Mouse (Mus musculus) neural tube, embryonic 13.5 days (tissue): ENCODE measurements around the gene Gm20431. TPM values are rescaled to one million over a fixed set of nuclear protein-coding genes. Genes with fewer than 3 reads are reported as not detected.

Experiments
- ATAC-seq: fragments of 200-750 bp; cut with Nextera tagmentation; 2 replicates; pipeline ENCODE4 v1.8.0; 2017; ENCODE audit warnings: low read depth, mild to moderate bottlenecking, moderate TSS enrichment, moderate library complexity
- H3K27ac ChIP-seq: fragments of 300-500 bp; sonication (generic); replicated peaks from 2 replicates; pipeline ENCODE4 v1.5.1; 2015; ENCODE audit warnings: moderate library complexity, mild to moderate bottlenecking, inconsistent platforms
- H3K27me3 ChIP-seq: fragments of 300-500 bp; sonication (generic); 2 replicates; pipeline ENCODE4 v1.6.1; 2015; ENCODE audit warnings: mild to moderate bottlenecking, inconsistent platforms
- H3K36me3 ChIP-seq: fragments of 300-500 bp; sonication (generic); 2 replicates; pipeline ENCODE4 v1.6.1; 2015; ENCODE audit warnings: mild to moderate bottlenecking, inconsistent platforms
- H3K4me1 ChIP-seq: fragments of 300-500 bp; sonication (generic); replicated peaks from 2 replicates; pipeline ENCODE4 v1.6.1; 2015; ENCODE audit warnings: inconsistent platforms
- H3K4me2 ChIP-seq: fragments of 300-500 bp; sonication (generic); 2 replicates; pipeline ENCODE4 v1.6.1; 2015; ENCODE audit warnings: inconsistent platforms, mild to moderate bottlenecking, moderate library complexity
- H3K4me3 ChIP-seq: fragments of 300-500 bp; sonication (generic); 2 replicates; pipeline ENCODE4 v1.5.1; 2015; ENCODE audit warnings: mild to moderate bottlenecking, inconsistent platforms
- H3K9ac ChIP-seq: fragments of 300-500 bp; sonication (generic); 2 replicates; pipeline ENCODE4 v1.6.1; 2015; ENCODE audit warnings: moderate library complexity, mild to moderate bottlenecking, inconsistent platforms
- H3K9me3 ChIP-seq: fragments of 300-500 bp; sonication (generic); 2 replicates; pipeline ENCODE4 v1.6.1; 2016; ENCODE audit warnings: inconsistent platforms
- WGBS: fragments of 180-500 bp; shearing (Covaris S2); methylation state at CpG from one replicate; pipeline ENCODE4 v1.1.7; 2015; 5-methylcytosine and 5-hydroxymethylcytosine counted together
- polyA plus RNA-seq: library from polyadenylated mRNA; unstranded; fragments of >200 nt; fragmentation: Nextera tagmentation; extraction: Ambion mirVana; gene quantifications from 2 replicates; pipeline ENCODE4 v1.2.1, GENCODE M21; 2015

The Gm20431 gene
- polyA plus RNA-seq, 1 experiment from 2014 or later: 9.3 TPM

DNA sequence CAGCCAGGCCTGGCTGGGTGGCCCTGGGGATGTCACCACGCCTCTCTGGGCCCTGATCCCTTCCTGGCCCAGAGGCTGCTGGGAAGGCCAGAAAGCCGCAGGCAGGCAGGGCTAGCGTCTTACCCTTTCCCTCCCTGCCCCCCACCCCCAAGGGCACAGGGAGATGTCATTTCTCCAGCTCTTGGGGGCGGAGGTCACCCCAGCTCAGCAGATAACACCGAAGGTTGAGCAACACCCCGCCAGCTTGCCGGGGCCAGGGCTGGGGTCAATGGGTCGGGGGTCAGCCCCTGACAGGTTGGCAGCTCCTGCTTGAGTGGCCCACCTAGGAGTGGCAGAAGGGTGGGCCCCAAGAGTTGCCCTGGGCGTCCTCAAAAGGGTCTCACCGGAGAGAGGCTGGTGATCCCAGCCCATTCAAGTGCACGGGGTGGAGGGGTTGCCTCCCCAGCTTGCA, 26.4 kb upstream of the Gm20431 start:
- no peak overlapping the region for H3K27ac ChIP-seq
- H3K27me3 ChIP-seq: peaks cover 76% of the 10 kb centered on the region
- H3K4me1 ChIP-seq: peaks cover 20% of the 10 kb centered on the region
- H3K4me3 ChIP-seq: no peak overlapping the region
- H3K4me2 ChIP-seq: no peak overlapping the region
- H3K9ac ChIP-seq: no peak overlapping the region
- WGBS: 64% methylated on average over 11 of the region's 11 CpGs
- no peaks in the 10 kb centered on the region for H3K36me3 ChIP-seq
- ATAC-seq: no peak
- no peaks in the 10 kb centered on the region for H3K9me3 ChIP-seq

DNA sequence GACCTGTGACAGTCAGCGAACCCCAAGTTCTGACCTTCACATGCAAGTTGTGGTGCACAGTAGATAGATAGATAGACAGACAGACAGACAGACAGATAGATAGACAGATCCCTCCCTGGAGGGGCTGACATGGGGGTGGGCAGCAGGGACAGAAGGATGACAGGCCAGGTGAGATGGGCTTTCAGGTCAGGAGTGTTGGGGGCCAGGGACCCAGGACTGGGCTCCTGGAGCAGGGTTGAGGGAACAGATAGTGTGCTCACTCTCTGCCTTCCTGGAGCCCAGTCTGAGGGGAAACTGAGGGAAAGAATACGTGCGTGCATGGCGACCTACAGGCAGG, 25.9 kb upstream of the Gm20431 start:
- Histone ChIP-seq H3K27ac (no peak overlapping the region), H3K9me3 (no peaks in the 10 kb centered on the region), H3K9ac (no peak overlapping the region), H3K27me3 (peaks cover 74% of the 10 kb centered on the region), H3K36me3 (no peaks in the 10 kb centered on the region), H3K4me2 (no peak overlapping the region), H3K4me1 (peaks cover 20% of the 10 kb centered on the region), H3K4me3 (no peak overlapping the region)
- 86% methylated on average over 4 of the region's 4 CpGs for WGBS
- ATAC-seq: no peak

DNA sequence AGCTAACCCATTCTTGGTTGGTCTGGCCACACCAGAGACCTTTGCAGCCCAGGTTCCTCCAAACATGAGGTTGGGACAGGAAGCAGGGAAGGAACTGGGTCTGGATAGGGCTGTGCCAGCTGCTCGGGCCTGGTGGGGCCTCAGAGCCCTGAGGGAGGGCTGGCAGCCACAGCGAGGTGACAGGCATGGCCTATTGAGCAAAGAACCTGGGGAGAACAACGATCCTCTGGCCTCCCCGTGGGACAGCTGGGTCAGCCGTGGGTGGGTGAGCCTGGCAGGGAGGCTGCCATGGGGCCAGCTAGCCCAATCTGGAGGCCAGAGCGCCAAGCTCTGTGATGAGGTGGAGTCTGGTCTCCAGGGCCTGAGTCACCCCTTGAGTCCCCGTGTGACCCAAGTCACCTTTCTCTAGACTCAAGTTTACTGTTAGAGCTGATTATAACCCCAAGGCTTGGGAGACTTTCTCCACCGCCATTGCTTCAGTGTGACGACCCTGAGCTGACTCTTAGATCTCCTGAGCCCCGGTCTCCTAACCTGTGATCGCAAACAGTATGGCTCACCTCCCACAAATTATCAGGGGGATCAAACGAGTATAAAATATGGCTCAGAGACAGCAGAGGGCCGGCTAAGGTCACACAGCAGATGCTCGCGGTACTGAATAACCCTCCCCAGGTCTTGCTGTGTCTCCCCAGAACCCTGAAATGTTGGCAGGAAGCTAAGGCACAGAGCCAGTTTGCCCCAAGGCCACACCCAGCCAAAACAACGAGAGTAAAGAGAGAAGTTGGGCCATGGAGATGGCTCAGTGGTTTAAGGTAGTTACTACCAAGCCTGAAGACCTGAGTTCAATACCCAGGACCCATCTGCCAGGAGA, 25.3 kb upstream of the Gm20431 start:
- H3K27ac ChIP-seq: no peak overlapping the region
- H3K4me1 ChIP-seq: peaks cover 20% of the 10 kb centered on the region
- no peak overlapping the region for H3K9ac ChIP-seq
- no peak for ATAC-seq
- H3K4me3 ChIP-seq: no peak overlapping the region
- H3K27me3 ChIP-seq: peaks cover 68% of the 10 kb centered on the region
- H3K4me2 ChIP-seq: no peak overlapping the region
- no peaks in the 10 kb centered on the region for H3K9me3 ChIP-seq
- no peaks in the 10 kb centered on the region for H3K36me3 ChIP-seq
- WGBS: 78% methylated on average over 16 of the region's 16 CpGs

DNA sequence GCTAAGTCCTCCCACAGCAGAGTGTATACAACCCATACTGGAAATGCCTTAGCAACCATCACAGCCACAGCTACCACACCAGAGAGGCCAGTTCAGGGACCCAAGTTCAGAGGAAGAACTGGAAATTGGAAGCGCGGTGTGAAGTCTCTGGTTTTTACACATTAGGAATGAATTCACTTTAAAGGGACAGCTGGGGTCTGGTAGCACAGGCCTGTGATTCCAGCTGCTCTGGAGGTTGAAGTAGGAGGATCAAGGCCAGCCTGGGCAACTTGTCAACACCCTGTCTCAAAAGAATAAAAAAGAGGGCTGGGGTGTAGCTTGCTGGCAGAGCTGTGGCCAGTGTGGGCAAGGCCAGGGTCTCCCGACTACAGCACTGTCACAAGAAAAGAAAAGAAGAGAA, 24.6 kb upstream of the Gm20431 start:
- no peak overlapping the region for H3K9ac ChIP-seq
- H3K27ac ChIP-seq: no peak overlapping the region
- H3K27me3 ChIP-seq: peaks cover 60% of the 10 kb centered on the region
- peaks cover 20% of the 10 kb centered on the region for H3K4me1 ChIP-seq
- no peak overlapping the region for H3K4me2 ChIP-seq
- 81% methylated on average over 3 of the region's 3 CpGs for WGBS
- ATAC-seq: no peak
- no peaks in the 10 kb centered on the region for H3K9me3 ChIP-seq
- no peaks in the 10 kb centered on the region for H3K36me3 ChIP-seq
- H3K4me3 ChIP-seq: no peak overlapping the region

DNA sequence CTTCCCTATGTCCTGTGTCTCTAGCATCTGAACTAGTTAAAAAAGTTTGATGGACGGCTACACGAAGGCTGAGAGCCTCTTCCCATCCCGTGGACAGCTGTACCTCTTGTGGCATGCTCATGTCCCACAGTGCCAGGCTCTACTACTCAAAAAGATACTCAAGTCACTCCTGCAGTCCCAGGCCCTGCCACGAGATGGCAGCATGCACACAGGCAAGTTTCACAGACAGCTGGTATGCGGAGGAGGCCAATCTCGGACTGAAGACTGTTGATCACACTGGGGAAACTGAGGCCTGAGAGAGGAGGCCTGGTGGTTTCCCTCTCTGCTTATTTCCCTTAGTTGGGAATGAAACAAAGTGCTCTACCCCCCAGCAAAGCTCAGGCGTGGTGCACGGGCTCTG, 23.8 kb upstream of the Gm20431 start:
- peaks cover 54% of the 10 kb centered on the region for H3K27me3 ChIP-seq
- H3K27ac ChIP-seq: no peak overlapping the region
- no peaks in the 10 kb centered on the region for H3K36me3 ChIP-seq
- no peak overlapping the region for H3K4me3 ChIP-seq
- H3K4me1 ChIP-seq: peaks cover 20% of the 10 kb centered on the region
- H3K9ac ChIP-seq: no peak overlapping the region
- no peaks in the 10 kb centered on the region for H3K9me3 ChIP-seq
- peak; percentile 7; the same call in 1 of the 2 replicates for ATAC-seq
- 7% methylated on average over 8 of the region's 8 CpGs for WGBS
- no peak overlapping the region for H3K4me2 ChIP-seq

- H3K9me3 ChIP-seq: no peaks in the 10 kb centered on the region
- H3K27ac ChIP-seq: no peak overlapping the region
- H3K9ac ChIP-seq: no peak overlapping the region
- H3K4me3 ChIP-seq: no peak overlapping the region
- peaks cover 40% of the 10 kb centered on the region for H3K27me3 ChIP-seq
- ATAC-seq: no peak
- WGBS: 85% methylated on average over 3 of the region's 3 CpGs
- H3K4me1 ChIP-seq: peaks cover 7% of the 10 kb centered on the region
- H3K4me2 ChIP-seq: no peak overlapping the region
- H3K36me3 ChIP-seq: no peaks in the 10 kb centered on the region
Observed at GRCm38 (mm10) chr2:167683721-167684120, 22.4 kb upstream of the Gm20431 start.

DNA sequence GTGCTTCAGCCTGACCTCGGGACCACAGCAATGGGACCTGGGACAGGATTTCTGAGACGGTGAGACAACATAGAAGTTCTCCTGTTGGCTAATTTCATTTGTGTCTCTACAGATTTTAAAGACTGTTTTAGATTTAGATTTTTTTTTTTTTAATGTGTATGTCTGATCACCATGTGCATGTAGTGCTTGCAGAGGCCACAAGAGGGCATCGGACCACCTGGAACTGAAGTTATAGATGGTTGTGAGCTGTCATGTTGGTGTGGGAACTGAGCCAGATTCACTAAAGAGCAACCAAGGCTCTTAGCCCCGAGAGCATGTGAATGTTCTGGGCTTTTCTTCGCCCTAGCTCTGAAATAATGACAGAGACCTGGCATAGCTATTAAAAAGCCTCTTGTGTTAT, 19.4 kb upstream of the Gm20431 start:
- Histone ChIP-seq H3K9ac (no peak overlapping the region), H3K4me2 (no peak overlapping the region), H3K27me3 (peaks cover 10% of the 10 kb centered on the region; the same call in 1 of the 2 replicates), H3K4me1 (no peaks in the 10 kb centered on the region), H3K9me3 (no peaks in the 10 kb centered on the region), H3K27ac (no peak overlapping the region), H3K36me3 (no peaks in the 10 kb centered on the region), H3K4me3 (no peak overlapping the region)
- no peak for ATAC-seq
- 52% methylated on average over 5 of the region's 5 CpGs for WGBS

- WGBS: 2% methylated on average over 13 of the region's 13 CpGs
- H3K9ac ChIP-seq: no peak overlapping the region
- H3K9me3 ChIP-seq: no peaks in the 10 kb centered on the region
- H3K4me3 ChIP-seq: no peak overlapping the region
- no peak overlapping the region for H3K27ac ChIP-seq
- no peak overlapping the region for H3K4me2 ChIP-seq
- peaks cover 5% of the 10 kb centered on the region; the same call in 1 of the 2 replicates for H3K27me3 ChIP-seq
- H3K36me3 ChIP-seq: no peaks in the 10 kb centered on the region
- ATAC-seq: peak; percentile 68
- no peaks in the 10 kb centered on the region for H3K4me1 ChIP-seq
Observed at GRCm38 (mm10) chr2:167679902-167680430, 18.7 kb upstream of the Gm20431 start.

GRCm38 (mm10) chr2:167678600-167678999, 17.3 kb upstream of the Gm20431 start:
- H3K9ac ChIP-seq: no peak overlapping the region
- no peaks in the 10 kb centered on the region for H3K4me1 ChIP-seq
- H3K36me3 ChIP-seq: no peaks in the 10 kb centered on the region
- no peak overlapping the region for H3K4me3 ChIP-seq
- no peaks in the 10 kb centered on the region for H3K27me3 ChIP-seq
- no peak for ATAC-seq
- 46% methylated on average over 5 of the region's 5 CpGs for WGBS
- no peaks in the 10 kb centered on the region for H3K9me3 ChIP-seq
- no peak overlapping the region for H3K27ac ChIP-seq
- no peak overlapping the region for H3K4me2 ChIP-seq

DNA sequence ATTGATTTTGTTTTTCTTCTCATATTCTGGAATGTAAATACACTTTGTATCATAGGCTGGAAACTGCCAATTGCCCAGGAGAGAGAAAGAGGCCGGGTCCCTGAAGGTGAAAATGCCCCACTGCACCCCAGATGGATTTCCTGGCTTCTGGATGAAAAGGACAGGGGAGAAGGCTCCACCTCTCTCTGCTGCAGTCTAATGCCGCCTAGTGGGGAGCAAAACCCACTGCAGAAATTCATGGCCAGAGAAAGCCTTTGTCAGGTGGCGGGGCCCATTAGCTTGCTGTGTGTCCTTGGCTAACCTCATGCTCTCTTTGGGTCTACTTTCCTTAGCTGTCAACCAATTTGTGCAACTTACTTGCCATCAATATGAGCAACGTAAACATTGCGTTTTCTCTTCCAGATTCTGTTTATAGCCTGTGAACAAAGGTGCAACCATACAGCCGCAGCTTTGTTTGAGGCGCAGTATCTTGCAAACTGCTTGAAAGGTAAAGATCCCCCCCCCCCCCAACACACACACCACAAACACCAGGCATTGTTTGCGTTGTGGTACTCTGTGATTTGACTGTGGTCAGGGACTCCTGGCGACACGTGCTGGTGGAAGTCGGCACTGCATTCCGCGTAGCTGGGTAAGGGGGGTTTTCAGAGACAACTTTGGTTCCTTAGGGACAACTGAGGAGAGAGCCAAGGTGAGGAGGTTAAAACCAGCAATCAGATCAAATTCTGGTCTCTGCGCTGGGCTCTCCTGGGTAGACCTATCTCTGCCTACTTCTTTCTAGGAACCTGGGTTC, 14.0 kb upstream of the Gm20431 start:
- Histone ChIP-seq H3K9me3 (no peaks in the 10 kb centered on the region), H3K36me3 (no peaks in the 10 kb centered on the region), H3K4me2 (no peak overlapping the region), H3K9ac (no peak overlapping the region), H3K4me1 (peaks cover 13% of the 10 kb centered on the region; the same call in 1 of the 2 replicates), H3K27me3 (no peaks in the 10 kb centered on the region), H3K4me3 (no peak overlapping the region), H3K27ac (no peak overlapping the region)
- 45% methylated on average over 14 of the region's 14 CpGs for WGBS
- ATAC-seq: no peak

DNA sequence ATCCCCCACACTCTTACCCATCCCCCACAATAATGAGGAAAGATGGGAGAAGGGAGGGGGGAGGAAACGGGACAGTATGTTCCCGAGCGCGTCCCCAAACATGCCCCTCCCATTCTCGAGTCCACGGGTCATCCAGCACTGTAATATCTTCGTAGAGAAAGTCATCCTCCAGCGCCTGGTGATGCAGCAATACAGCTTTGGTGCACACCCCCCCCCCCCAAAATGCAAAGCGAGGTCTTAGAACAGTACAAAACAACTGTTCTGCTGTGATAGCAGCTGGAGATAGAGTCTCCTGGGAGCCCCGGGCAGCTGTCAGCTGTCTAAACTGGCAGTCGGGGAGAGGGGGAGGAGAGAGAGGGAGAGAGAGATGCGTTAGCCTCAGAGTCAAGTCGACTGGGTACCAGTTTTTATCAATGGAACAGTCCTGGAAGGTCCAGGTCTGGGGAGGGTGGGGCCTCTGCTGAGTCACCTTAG, 11.0 kb upstream of the Gm20431 start:
- peak overlapping the region; percentile 52; the same call in 1 of the 2 replicates for H3K27ac ChIP-seq
- no peak overlapping the region; the same call in 1 of the 2 replicates for H3K4me2 ChIP-seq
- no peaks in the 10 kb centered on the region for H3K36me3 ChIP-seq
- H3K27me3 ChIP-seq: no peaks in the 10 kb centered on the region
- peak; percentile 79 for ATAC-seq
- no peaks in the 10 kb centered on the region for H3K9me3 ChIP-seq
- no peak overlapping the region for H3K9ac ChIP-seq
- H3K4me3 ChIP-seq: no peak overlapping the region
- 25% methylated on average over 13 of the region's 13 CpGs for WGBS
- H3K4me1 ChIP-seq: peaks cover 13% of the 10 kb centered on the region; the same call in 1 of the 2 replicates

DNA sequence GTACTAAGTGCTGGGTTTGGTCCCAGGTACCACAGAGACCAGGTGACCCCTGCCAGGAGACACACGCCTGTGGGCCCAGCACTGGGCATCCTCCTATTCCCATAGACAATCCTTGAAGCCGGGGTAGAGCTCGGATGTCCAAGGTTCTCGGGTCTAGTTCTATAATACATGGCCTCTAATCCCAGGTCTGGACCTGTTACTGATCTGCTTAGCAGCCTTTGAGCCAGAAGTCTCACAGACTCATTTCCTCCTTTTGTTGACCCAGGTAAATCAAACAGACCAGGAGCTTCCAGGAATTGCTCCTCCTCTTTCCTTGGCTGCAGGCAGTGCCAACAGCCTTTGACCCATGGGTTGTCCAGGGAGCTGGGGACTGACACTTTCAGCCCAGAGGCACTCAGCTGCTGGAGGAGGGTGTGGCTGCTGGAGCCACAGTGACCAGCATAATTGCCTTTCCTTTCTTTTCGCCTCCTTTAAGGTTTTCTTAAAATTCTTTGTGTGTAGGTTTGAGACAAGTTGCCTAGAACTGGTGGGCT, 9.9 kb upstream of the Gm20431 start:
- no peak for ATAC-seq

More for the DNA sequence above, 9.9 kb upstream of the Gm20431 start:
- Histone ChIP-seq H3K27ac (no peak overlapping the region), H3K4me1 (peaks cover 13% of the 10 kb centered on the region; the same call in 1 of the 2 replicates), H3K36me3 (no peaks in the 10 kb centered on the region), H3K9me3 (no peaks in the 10 kb centered on the region), H3K27me3 (no peaks in the 10 kb centered on the region), H3K9ac (no peak overlapping the region), H3K4me2 (no peak overlapping the region), H3K4me3 (no peak overlapping the region)
- WGBS: 85% methylated on average over 5 of the region's 5 CpGs
